Mouse (Mus musculus) colon, adult 2 months (tissue): Measurements from ENCODE around the gene Lhx1. TPM values are rescaled to one million over a fixed set of nuclear protein-coding genes. Genes with fewer than 3 reads are reported as not detected.

ENCODE experiments used
- polyA plus RNA-seq: library from polyadenylated mRNA; depleted of rRNA; stranded (reverse); fragments of >200 nt; gene quantifications from 2 replicates; pipeline ENCODE4 v1.2.3, GENCODE M21; 2012; rRNA removed

Gene Lhx1
- not detected in 2 replicates for polyA plus RNA-seq

GRCm38 (mm10) chr11:84525421-84526274 lies at the start of gene Lhx1:
Gene Lhx1, minus strand, starts transcription at chr11:84525535.

GRCm38 (mm10) chr11:84513171-84514116 lies 11.9 kb downstream of the Lhx1 start, which contains the start of gene Aatf:
Gene Aatf, minus strand, starts transcription at chr11:84513522.

Other genes with a start within 250 kb of the Lhx1 start
- gene Aatf, start 12.0 kb downstream of the Lhx1 start, polyA plus RNA-seq = 4.1 and 5.8 TPM in 2 replicates